Mouse (Mus musculus): ENCODE data around the gene 2010111I01Rik.
A peak's percentile ranks its signal among the peaks of the same experiment; 100 is the strongest.
"Not testable (repeated sequence)": the region's sequence is repeated elsewhere in the genome, so short reads cannot be mapped to it uniquely, and the experiment has no call there.

The 2010111I01Rik gene

GRCm38 (mm10) chr13:63323286-63324075, 358.8 kb downstream of the 2010111I01Rik start:
- no peak for DNase-seq

DNA sequence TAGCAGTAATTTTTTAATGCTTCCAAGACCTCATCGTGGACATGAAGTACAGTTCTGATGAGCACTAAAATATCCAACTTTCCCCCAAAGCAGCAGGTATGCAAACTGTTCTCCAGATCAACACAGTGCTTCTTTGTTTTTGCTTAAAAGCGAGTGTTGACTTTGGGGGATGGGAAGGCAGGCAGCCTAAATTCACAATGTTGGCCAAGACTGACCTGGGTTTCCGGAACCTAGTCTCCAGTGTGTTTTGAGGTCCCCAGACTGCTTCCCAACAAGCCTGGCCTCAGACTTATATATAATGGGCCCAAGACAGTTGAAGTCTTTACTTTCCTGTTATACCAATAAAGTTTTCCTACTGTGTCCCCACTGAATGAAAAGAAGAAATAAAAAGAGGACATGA, 359.6 kb downstream of the 2010111I01Rik start:
- DNase-seq = no peak

GRCm38 (mm10) chr13:63324978-63325848, 360.5 kb downstream of the 2010111I01Rik start:
- DNase-seq = no peak

- no peak for DNase-seq
These were observed 361.3 kb downstream of the 2010111I01Rik start for GRCm38 (mm10) chr13:63326015-63326414.

- peak; percentile 42 to 52 for DNase-seq
These were observed 365.7 kb downstream of the 2010111I01Rik start for GRCm38 (mm10) chr13:63330236-63330860.

- DNase-seq = peak; percentile 55 to 78
These were observed 366.7 kb downstream of the 2010111I01Rik start for GRCm38 (mm10) chr13:63331379-63331778.

DNA sequence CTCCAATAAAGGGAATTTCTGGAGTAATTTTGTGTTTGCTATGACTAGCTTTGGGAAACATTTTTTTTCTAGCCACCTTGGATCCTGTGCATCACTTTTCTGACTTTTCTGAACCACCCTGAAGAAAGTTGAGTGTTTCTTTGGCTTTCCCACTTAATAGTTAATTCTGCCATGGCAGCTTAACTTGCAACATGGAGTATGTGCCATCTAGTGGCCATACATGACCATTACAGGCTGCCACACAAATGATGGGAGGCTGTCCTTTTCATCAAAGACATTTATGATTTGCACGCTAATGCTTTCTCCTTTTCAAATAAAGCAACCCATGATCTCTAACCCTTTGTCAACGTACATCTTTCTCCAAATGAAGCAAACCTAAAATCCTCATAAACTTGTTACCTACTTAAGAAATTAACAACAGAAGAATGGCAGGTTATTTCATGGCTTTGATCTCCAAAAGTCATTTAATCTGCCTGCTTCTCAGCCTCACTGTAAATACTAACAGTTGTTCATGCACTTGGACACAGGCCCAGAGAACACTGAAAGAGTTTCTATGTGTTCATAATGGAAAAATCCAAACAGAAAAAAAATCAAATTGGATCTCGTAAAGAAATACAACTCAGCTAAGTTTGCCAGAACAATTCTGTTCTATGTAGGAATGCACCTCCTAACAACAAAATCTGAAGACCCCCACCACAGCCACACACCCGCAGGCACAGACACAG, 368.0 kb downstream of the 2010111I01Rik start:
- peak in 1 of 2 experiments; percentile 74 for DNase-seq

GRCm38 (mm10) chr13:63335421-63336134, 370.9 kb downstream of the 2010111I01Rik start:
- DNase-seq = peak in 1 of 2 experiments; percentile 48

- DNase-seq = no peak
These were observed 371.6 kb downstream of the 2010111I01Rik start for GRCm38 (mm10) chr13:63336335-63336734.

GRCm38 (mm10) chr13:63337239-63337960, 372.7 kb downstream of the 2010111I01Rik start:
- DNase-seq = no peak

GRCm38 (mm10) chr13:63339946-63340345, 375.3 kb downstream of the 2010111I01Rik start:
- no peak for DNase-seq

- DNase-seq = no peak
These were observed 378.1 kb downstream of the 2010111I01Rik start for GRCm38 (mm10) chr13:63342781-63343180.

GRCm38 (mm10) chr13:63344481-63344880, 379.8 kb downstream of the 2010111I01Rik start:
- DNase-seq = no peak

- DNase-seq = no peak
These were observed 381.0 kb downstream of the 2010111I01Rik start for GRCm38 (mm10) chr13:63345476-63346225.

DNA sequence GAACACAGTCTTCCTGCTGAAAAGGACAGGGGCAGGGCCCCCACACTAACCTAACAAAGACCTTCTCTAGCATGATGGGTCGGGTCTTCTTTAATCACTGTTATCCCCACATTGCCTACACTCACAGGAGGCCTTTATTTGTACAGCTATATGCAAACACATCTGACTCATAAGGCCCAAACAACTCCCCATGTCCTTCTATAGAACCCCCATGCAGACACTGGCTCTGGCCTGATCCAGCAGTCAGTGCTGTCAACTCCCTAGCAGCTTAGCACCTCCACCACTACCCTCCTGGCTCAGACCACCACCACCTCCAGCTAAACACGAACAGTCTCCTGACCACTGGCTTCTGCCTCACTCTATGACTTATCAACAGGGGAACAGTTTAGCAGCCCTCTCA, 382.9 kb downstream of the 2010111I01Rik start:
- DNase-seq = no peak

GRCm38 (mm10) chr13:63350076-63350475, 385.4 kb downstream of the 2010111I01Rik start:
- DNase-seq = no peak

GRCm38 (mm10) chr13:63353312-63353711, 388.6 kb downstream of the 2010111I01Rik start:
- DNase-seq = not testable (repeated sequence)

- DNase-seq = no peak
These were observed 391.4 kb downstream of the 2010111I01Rik start for GRCm38 (mm10) chr13:63356101-63356500.

DNA sequence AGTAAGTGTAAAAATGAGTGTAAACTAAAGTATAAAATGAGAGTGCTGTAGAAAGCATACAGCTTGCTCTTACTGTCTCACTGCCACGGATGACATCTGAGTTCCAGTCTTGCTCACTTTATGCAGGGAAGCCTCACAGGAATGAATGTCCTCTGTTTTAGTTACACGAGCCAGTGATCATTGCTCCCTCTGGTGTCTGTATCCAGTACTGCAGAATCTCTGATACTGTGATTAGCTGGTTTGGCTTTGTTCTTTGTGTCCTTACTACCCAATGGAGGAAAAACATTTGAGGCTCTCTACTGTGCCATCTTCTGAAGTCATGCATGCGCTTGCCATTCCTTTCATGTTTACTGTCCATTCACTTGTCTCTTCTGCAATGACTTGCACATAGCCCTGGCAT, 391.9 kb downstream of the 2010111I01Rik start:
- DNase-seq = peak in 1 of 2 experiments; percentile 66

DNA sequence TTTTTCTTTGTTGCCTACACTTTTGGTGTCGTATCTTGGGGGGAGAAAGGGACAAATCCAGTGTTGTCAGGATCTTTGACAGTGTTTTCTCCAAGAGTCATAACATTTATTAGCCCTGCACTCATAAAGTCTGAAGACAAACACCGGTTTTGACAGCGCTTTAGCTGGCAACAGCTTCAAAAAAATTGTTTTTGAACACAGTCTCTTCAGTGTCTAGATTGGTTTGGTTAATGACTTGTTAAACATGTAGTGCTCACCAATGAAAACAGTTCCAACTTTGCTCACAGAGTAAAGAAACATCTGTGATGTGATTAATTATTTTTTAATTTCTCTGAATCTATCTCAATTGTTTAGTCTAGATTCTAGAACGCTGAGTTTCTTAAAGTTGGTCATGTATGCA, 394.7 kb downstream of the 2010111I01Rik start:
- no peak for DNase-seq
